Mouse (Mus musculus) lung, adult 2 months (tissue): ENCODE results near the gene AI593442.

Source experiments
- CTCF ChIP-seq: fragments of 200-500 bp; IDR thresholded peaks from 2 replicates; pipeline ENCODE4 v1.5.1; 2011; ENCODE audit warnings: mild to moderate bottlenecking, low read length, control low read depth; ENCODE audit not compliant: insufficient read depth
- POLR2A ChIP-seq: fragments of 200-500 bp; IDR thresholded peaks from 2 replicates; pipeline ENCODE4 v1.6.1; 2011; ENCODE audit warnings: low read depth, mild to moderate bottlenecking, control low read depth, low read length, borderline replicate concordance; ENCODE audit errors: extremely low read depth

DNA sequence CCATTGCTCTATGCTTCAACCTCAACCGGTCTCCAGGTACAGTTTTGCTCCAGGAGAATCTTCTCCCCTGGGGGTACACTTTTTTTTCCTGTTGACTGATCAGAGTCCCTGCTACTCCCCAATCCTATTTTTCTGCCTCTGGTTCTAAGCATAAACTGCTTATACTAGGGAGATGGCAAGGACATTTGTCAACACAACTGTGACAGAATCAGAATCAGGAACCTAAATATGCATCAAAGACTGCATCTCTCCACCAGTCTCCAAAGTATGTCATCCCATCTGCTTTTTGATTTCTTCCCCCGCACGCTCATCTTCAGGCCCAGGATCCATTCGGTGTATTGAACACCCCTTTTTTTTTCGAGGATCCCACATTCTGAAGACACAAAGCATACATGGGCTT is 456 bp upstream of the AI593442 start:
- TF ChIP-seq POLR2A (no peak), CTCF (no peak)
